Mouse (Mus musculus): Measurements from ENCODE around the gene Serinc3. TPM values are rescaled to one million over a fixed set of nuclear protein-coding genes. Genes with fewer than 3 reads are reported as not detected.
A peak's percentile ranks its signal among the peaks of the same experiment; 100 is the strongest.
"Not testable (repeated sequence)": the region's sequence is repeated elsewhere in the genome, so short reads cannot be mapped to it uniquely, and the experiment has no call there.

The Serinc3 gene
- polyA plus RNA-seq, 1 experiment from 2014 or later: 40.8 TPM

- H3K36me3 ChIP-seq: no peaks in the 10 kb centered on the region
- ATAC-seq (ENCODE audit: insufficient number of reproducible peaks, low FRiP score, low TSS enrichment, low read depth): no peak
- 91% methylated on average over 5 of the region's 5 CpGs for WGBS
These were observed 17.1 kb upstream of the Serinc3 start for GRCm38 (mm10) chr2:163662076-163662475.

GRCm38 (mm10) chr2:163661371-163661850 lies 16.5 kb upstream of the Serinc3 start:
- Histone ChIP-seq H3K9ac (no peak overlapping the region), H3K9me3 (replicated peaks) (no peaks in the 10 kb centered on the region), H3K4me2 (replicated peaks) (no peak overlapping the region), H3K27ac (replicated peaks) (no peak overlapping the region), H3K36me3 (no peaks in the 10 kb centered on the region), H3K4me1 (peaks cover 16% of the 10 kb centered on the region; the same call in 1 of the 2 replicates), H3K27me3 (no peaks in the 10 kb centered on the region), H3K4me3 (replicated peaks) (no peak overlapping the region)
- 56% methylated on average over 6 of the region's 6 CpGs for WGBS
- no peak for ATAC-seq (ENCODE audit: insufficient number of reproducible peaks, low FRiP score, low TSS enrichment, low read depth)

More at GRCm38 (mm10) chr2:163662076-163662475, 17.1 kb upstream of the Serinc3 start:
- Histone ChIP-seq H3K9ac (no peak overlapping the region), H3K4me2 (replicated peaks) (no peak overlapping the region), H3K27me3 (no peaks in the 10 kb centered on the region), H3K4me1 (peaks cover 16% of the 10 kb centered on the region; the same call in 1 of the 2 replicates), H3K9me3 (replicated peaks) (no peaks in the 10 kb centered on the region), H3K4me3 (replicated peaks) (no peak overlapping the region), H3K27ac (replicated peaks) (no peak overlapping the region)

- ATAC-seq (ENCODE audit: insufficient number of reproducible peaks, low FRiP score, low TSS enrichment, low read depth): no peak
- no peaks in the 10 kb centered on the region for H3K36me3 ChIP-seq
- no peaks in the 10 kb centered on the region for H3K9me3 ChIP-seq (replicated peaks)
- H3K4me3 ChIP-seq (replicated peaks): no peak overlapping the region
- 74% methylated on average over 5 of the region's 5 CpGs for WGBS
- no peak overlapping the region for H3K9ac ChIP-seq
- H3K27me3 ChIP-seq: no peaks in the 10 kb centered on the region
- H3K27ac ChIP-seq (replicated peaks): no peak overlapping the region
- H3K4me2 ChIP-seq (replicated peaks): no peak overlapping the region
- peaks cover 16% of the 10 kb centered on the region; the same call in 1 of the 2 replicates for H3K4me1 ChIP-seq
These were observed 15.3 kb upstream of the Serinc3 start for GRCm38 (mm10) chr2:163660103-163660701.

GRCm38 (mm10) chr2:163659431-163659830 lies 14.5 kb upstream of the Serinc3 start:
- peak overlapping the region; percentile 92 for H3K4me3 ChIP-seq (replicated peaks)
- H3K4me2 ChIP-seq (replicated peaks): peak overlapping the region; percentile 69
- no peaks in the 10 kb centered on the region for H3K9me3 ChIP-seq (replicated peaks)
- 55% methylated on average over 12 of the region's 12 CpGs for WGBS
- H3K36me3 ChIP-seq: no peaks in the 10 kb centered on the region
- ATAC-seq (ENCODE audit: insufficient number of reproducible peaks, low FRiP score, low TSS enrichment, low read depth): no peak
- no peaks in the 10 kb centered on the region for H3K27me3 ChIP-seq
- H3K27ac ChIP-seq (replicated peaks): no peak overlapping the region
- H3K4me1 ChIP-seq: peaks cover 16% of the 10 kb centered on the region; the same call in 1 of the 2 replicates
- no peak overlapping the region for H3K9ac ChIP-seq

- Histone ChIP-seq H3K9ac (peak overlapping the region; percentile 66; the same call in 1 of the 2 replicates), H3K4me2 (replicated peaks) (peak overlapping the region; percentile 69), H3K27me3 (no peaks in the 10 kb centered on the region), H3K9me3 (replicated peaks) (no peaks in the 10 kb centered on the region), H3K36me3 (no peaks in the 10 kb centered on the region), H3K4me3 (replicated peaks) (peak overlapping the region; percentile 92), H3K27ac (replicated peaks) (peak overlapping the region; percentile 51; the same call in 1 of the 2 replicates), H3K4me1 (peaks cover 16% of the 10 kb centered on the region; the same call in 1 of the 2 replicates)
- no peak for ATAC-seq (ENCODE audit: insufficient number of reproducible peaks, low FRiP score, low TSS enrichment, low read depth)
- WGBS: under 1% methylated on average over 8 of the region's 8 CpGs
These were observed 14.0 kb upstream of the Serinc3 start for GRCm38 (mm10) chr2:163658941-163659340.

- under 1% methylated on average over 71 of the region's 71 CpGs for WGBS
- H3K27ac ChIP-seq (replicated peaks): peak within 1 kb of the TSS; percentile 76
- H3K36me3 ChIP-seq: no peaks in the 10 kb centered on the region
- peaks cover 16% of the 10 kb centered on the region; the same call in 1 of the 2 replicates for H3K4me1 ChIP-seq
- H3K27me3 ChIP-seq: no peaks in the 10 kb centered on the region
- peak; percentile 85 for ATAC-seq (ENCODE audit: insufficient number of reproducible peaks, low FRiP score, low TSS enrichment, low read depth)
- H3K9me3 ChIP-seq (replicated peaks): no peaks in the 10 kb centered on the region
- H3K9ac ChIP-seq: peak within 1 kb of the TSS; percentile 66
- peak within 1 kb of the TSS; percentile 69 for H3K4me2 ChIP-seq (replicated peaks)
- H3K4me3 ChIP-seq (replicated peaks): peak within 1 kb of the TSS; percentile 92
These were observed 13.3 kb upstream of the Serinc3 start, which contains the start of gene Pkig for GRCm38 (mm10) chr2:163657975-163658886. TSS of gene Pkig (plus strand) at chr2:163658386.

GRCm38 (mm10) chr2:163657486-163657885 lies 12.6 kb upstream of the Serinc3 start:
- H3K9me3 ChIP-seq (replicated peaks): no peaks in the 10 kb centered on the region
- no peak overlapping the region for H3K27ac ChIP-seq (replicated peaks)
- H3K4me2 ChIP-seq (replicated peaks): no peak overlapping the region
- no peak overlapping the region for H3K4me3 ChIP-seq (replicated peaks)
- H3K4me1 ChIP-seq: peaks cover 16% of the 10 kb centered on the region; the same call in 1 of the 2 replicates
- no peak overlapping the region for H3K9ac ChIP-seq
- H3K36me3 ChIP-seq: no peaks in the 10 kb centered on the region
- H3K27me3 ChIP-seq: no peaks in the 10 kb centered on the region
- 85% methylated on average over 2 of the region's 2 CpGs for WGBS
- no peak for ATAC-seq (ENCODE audit: insufficient number of reproducible peaks, low FRiP score, low TSS enrichment, low read depth)

- 98% methylated on average over 9 of the region's 12 CpGs for WGBS
- H3K27me3 ChIP-seq; H3K9me3 ChIP-seq (replicated peaks); H3K4me2 ChIP-seq (replicated peaks); H3K4me3 ChIP-seq (replicated peaks); H3K36me3 ChIP-seq; H3K4me1 ChIP-seq; H3K9ac ChIP-seq; ATAC-seq (ENCODE audit: insufficient number of reproducible peaks, low FRiP score, low TSS enrichment, low read depth); H3K27ac ChIP-seq (replicated peaks): not testable (repeated sequence)
These were observed 10.8 kb upstream of the Serinc3 start for GRCm38 (mm10) chr2:163655699-163656098.

- peaks cover 25% of the 10 kb centered on the region; the same call in 1 of the 2 replicates for H3K4me1 ChIP-seq
- no peaks in the 10 kb centered on the region for H3K27me3 ChIP-seq
- H3K27ac ChIP-seq (replicated peaks): no peak overlapping the region
- H3K9me3 ChIP-seq (replicated peaks): no peaks in the 10 kb centered on the region
- no peak overlapping the region for H3K9ac ChIP-seq
- 0 out of 2 replicates have a peak, but pooled peaks cover 7% of the 10 kb centered on the region for H3K36me3 ChIP-seq
- WGBS: 86% methylated on average over 5 of the region's 5 CpGs
- no peak overlapping the region for H3K4me3 ChIP-seq (replicated peaks)
- no peak for ATAC-seq (ENCODE audit: insufficient number of reproducible peaks, low FRiP score, low TSS enrichment, low read depth)
- H3K4me2 ChIP-seq (replicated peaks): no peak overlapping the region
These were observed 1.6 kb upstream of the Serinc3 start for GRCm38 (mm10) chr2:163646461-163647080.

- peaks cover 25% of the 10 kb centered on the region; the same call in 1 of the 2 replicates for H3K4me1 ChIP-seq
- H3K27ac ChIP-seq (replicated peaks): peak overlapping the region; percentile 77
- H3K27me3 ChIP-seq: no peaks in the 10 kb centered on the region
- H3K9me3 ChIP-seq (replicated peaks): no peaks in the 10 kb centered on the region
- no peak for ATAC-seq (ENCODE audit: insufficient number of reproducible peaks, low FRiP score, low TSS enrichment, low read depth)
- 0 out of 2 replicates have a peak, but pooled peaks cover 7% of the 10 kb centered on the region for H3K36me3 ChIP-seq
- H3K4me2 ChIP-seq (replicated peaks): peak overlapping the region; percentile 54; the same call in 1 of the 2 replicates
- H3K4me3 ChIP-seq (replicated peaks): peak overlapping the region; percentile 95; the same call in 1 of the 2 replicates
- WGBS: 76% methylated on average over 11 of the region's 11 CpGs
- H3K9ac ChIP-seq: no peak overlapping the region
These were observed 949 bp upstream of the Serinc3 start for GRCm38 (mm10) chr2:163645700-163646460.

Data from embryonic facial prominence, embryonic 15.5 days (tissue).